Mouse (Mus musculus) lung, adult 10 weeks (tissue): ENCODE measurements around the gene Cse1l. TPM values are rescaled to one million over a fixed set of nuclear protein-coding genes. Genes with fewer than 3 reads are reported as not detected.

Experiments used
- polyA plus RNA-seq: library from polyadenylated mRNA; stranded (reverse); fragments of 350-450 nt; fragmentation: Illumina TruSeq; extraction: RNeasy Lipid Tissue Mini Kit (QIAGEN cat#74804); gene quantifications from one replicate; pipeline ENCODE4 v1.2.3, GENCODE M21; 2014; ENCODE audit warnings: low read depth, low replicate concordance; ENCODE audit not compliant: insufficient read depth

Cse1l gene
- 18.5 TPM for polyA plus RNA-seq

DNA sequence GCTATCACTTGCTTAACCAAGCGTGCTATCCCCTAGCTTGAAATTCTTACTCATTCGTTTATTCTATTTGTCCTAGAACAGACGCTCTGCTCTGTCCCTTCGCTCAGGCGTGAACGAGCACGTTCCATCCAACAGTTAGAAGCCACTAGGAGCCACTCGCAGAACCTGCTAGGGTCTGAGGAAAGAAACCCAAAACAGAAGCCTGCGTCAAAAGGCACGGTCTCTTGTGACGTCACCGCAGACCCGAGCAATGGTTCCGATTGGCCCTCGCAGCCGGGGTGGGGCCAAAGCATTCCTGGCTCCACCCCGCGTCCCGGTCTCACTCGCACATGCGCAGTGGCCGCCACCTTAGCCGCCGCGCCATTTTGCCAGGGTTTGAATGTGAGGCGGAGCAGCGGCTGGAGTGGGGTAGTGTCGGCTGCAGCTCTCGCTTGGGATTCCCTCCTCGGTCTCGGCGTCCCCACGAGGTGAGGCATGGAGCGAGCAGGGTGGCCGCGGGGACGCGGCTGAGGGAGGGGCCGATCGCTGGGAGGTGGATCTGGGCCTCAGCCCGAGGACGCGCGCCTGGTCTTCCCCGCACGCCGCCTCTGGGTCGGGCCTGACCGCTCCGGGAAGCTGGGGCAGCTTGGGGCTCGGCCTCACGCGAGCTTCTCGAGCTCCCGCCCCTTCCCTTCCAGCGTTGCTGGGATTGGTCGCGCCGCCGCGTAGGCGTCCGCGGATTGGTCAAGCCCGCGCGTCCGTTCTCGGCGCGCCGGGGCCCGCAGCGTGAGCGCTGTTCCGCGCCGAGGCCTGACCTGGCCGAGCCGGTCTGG lies at the start of gene Cse1l:
TSS of gene Cse1l (plus strand) at position 330 of the 812 bp plus-strand sequence.

Other genes with a start within 250 kb of the Cse1l start
- 12.6 TPM for gene Prex1, start 192.2 kb upstream of the Cse1l start, polyA plus RNA-seq
- gene Trp53rkb, start 113.5 kb upstream of the Cse1l start, polyA plus RNA-seq = 1.9 TPM
- 8.0 TPM for gene Arfgef2, start 100.5 kb upstream of the Cse1l start, polyA plus RNA-seq
- gene Stau1, start 90.3 kb downstream of the Cse1l start, polyA plus RNA-seq = 23.8 TPM
- 14.2 TPM for gene Ddx27, start 109.2 kb downstream of the Cse1l start, polyA plus RNA-seq
- 18.0 TPM for gene Znfx1, start 157.0 kb downstream of the Cse1l start, polyA plus RNA-seq